Mouse (Mus musculus): Measurements from ENCODE around the gene Slc11a1. TPM values are rescaled to one million over a fixed set of nuclear protein-coding genes. Genes with fewer than 3 reads are reported as not detected.

Slc11a1 gene
- total RNA-seq, 2 experiments from 2014 or later: 1.6 to 5.3 TPM

DNA sequence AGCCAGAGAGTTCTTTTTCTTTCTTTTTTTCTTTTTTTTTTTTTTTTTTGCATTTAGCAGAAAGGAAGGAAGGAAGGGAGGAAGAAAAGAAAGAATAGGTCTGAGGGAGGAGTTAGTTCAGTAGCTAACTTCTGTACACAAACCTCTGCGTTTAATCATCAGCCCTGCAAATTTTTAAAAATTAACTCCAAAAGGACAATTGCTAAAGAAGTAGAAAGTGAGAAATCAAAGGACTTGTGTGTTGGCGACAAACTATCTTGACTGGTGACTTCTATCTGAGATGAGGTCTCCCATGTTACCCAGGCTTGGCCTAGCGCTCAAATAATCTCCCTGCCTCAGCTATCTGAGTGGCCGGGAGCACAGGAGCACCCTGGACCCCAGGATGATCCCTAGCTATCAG lies 29.2 kb downstream of the Slc11a1 start:
- no peak for DNase-seq (ENCODE audit: low spot score in 2 of 2)

DNA sequence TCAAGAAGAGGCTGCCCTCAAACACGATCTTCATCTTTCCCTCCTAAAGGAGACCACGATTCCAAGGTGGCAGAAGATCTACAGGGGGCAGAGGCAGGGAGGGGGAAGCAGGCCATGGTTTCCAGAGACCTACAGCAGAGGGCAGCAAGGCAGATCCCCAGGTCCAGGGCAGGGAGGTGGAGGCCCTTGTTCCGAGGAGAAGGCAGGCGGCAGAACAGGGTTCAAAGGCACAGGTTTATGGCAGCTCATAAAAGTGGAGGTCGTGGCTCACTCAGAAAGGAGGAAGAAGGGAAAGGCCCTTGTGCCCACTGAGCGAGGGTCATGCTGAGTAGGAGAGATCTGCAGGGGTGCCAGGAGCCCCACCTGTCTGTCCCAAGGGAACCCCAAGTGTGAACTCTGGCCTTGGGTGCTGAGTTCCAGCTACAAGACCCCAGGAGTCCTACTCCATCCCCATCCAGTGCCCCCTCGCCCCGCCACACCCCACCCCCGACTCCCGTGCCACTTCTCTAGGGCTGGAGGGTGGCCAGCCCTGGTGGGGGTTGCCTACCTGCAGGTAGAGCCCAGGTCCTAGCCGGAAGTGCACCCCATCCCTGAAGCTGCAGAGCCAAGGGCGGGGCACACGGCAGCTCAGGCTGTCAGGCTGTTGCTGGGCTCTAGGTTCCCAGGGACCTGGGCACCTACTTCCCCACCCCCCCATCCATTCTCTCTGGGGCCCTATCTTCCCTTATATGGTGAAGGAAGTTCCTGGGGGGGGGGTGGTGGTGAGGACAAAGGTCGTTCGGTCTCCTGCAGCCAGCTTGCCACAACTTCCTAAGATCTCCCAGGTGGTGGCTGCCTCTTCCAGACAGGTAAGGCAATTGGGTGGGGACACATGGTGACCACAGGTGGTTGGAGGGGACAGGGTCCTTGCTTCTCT lies 33.9 kb downstream of the Slc11a1 start, which contains the start of gene Vil1:
Vil1 (plus strand) TSS at position 788 of the 916 bp plus-strand sequence.
- no peak for DNase-seq (ENCODE audit: low spot score in 2 of 2)

DNA sequence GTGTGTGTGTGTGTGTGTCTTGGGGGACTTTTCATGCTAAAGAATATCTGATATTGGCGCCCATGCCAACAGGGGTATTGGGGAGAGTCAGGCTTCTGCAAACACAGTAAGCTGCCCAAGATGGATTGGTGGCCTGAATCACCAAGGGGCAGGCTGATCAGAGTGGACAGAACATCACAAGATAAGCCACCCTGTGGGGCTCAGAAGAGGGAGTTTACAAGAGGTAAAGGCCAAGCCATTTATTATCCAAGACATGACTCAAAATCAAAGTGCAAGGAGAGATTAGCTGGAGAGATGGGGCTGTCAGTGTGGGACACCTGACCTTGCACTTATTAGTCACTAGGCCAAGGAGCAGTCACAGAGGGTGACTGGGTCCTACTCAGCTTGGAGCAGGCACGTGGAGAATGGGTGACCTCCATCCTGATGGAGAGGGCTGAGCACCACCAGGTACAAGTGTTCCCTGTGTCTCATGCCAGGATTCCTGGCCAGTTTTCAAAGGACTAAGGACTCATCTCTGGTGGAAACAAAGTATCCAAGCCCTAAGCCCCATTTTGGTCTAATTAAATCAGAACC lies 36.8 kb downstream of the Slc11a1 start:
- no peak for DNase-seq (ENCODE audit: low spot score in 2 of 2)

DNA sequence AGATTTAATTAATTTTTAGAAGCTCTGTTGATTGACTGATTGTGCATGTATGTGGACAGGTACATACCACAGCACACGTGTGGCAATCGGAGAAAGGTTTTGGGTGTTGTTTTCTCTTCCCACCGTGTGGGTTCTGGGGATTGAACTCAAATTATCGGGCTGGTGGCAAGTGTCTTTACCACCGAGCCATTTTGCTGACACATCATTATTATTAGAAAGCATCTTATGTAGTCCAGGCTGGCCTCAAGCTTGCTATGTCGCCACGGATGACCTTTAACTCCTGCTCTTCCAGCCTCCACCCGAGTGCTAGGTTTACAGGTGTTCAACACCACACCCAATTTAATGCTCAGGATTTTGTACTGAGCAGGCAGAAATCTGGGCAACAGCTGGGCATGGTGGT lies 37.7 kb downstream of the Slc11a1 start:
- DNase-seq (ENCODE audit: low spot score in 2 of 2): no peak

DNA sequence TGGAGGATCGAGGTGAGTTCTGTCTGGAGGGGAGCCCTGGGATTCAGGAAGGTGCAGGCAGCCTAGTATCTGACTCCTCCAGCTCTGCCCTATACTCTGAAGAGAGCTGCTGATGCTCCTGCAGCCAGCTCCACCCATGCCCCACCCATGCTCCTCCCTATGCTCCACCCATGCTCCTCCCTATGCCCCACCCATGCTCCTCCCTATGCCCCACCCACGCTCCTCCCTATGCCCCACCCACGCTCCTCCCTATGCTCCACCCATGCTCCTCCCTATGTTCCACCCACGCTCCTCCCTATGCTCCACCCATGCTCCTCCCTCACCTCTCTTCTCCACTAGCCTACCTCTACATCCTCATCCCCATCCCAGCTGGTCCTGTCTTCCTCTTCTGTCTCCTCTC lies 40.1 kb downstream of the Slc11a1 start:
- DNase-seq (ENCODE audit: low spot score in 2 of 2): no peak

DNA sequence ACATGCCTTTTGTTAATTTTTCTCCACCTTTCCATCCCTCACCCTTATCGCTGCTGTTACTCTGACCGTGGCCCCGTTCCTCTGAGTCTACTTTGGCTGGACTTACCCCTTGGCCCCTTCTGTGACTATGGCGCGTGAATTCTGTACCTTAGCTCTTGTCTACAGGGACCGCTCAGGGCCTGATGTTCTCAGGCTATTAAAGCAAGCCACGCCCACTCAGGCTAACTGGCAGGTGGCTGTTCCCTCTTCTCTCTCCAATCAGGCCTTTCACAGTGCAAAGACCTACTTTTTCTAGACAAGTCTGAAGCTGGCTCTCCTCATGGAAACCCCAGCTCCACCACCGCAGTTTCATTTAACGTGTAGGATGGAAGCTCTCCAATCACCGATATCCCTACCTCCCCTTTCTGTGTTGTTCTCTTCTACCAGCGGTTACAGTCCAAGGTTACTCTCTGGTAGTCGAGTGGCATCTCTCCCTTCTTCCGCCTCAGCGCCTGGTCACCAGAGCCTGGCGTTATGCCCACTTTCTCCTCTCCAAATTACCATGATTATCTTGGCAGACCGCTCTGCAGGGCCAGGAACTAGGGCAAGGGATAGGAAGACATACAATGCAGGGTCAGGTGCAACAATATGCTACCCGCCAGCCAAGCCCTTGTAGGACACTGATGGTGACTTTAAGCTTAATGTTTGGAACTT lies 43.9 kb downstream of the Slc11a1 start:
- DNase-seq (ENCODE audit: low spot score in 2 of 2): no peak

DNA sequence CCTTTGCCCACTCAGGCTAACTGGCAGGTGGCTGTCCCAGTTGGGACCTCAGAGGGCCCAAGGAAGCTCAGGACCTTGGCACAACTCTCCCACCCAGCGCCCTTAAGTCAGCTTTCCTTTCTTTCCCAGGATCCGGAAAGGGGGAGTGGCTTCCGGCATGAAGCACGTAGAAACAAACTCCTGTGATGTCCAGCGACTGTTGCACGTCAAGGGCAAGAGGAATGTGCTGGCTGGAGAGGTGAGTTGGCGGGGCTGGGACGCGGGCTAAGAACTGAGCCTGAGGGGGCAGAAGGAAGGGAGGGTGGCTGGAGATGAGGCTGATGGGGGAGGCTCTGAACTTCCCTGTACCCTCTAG lies 44.4 kb downstream of the Slc11a1 start:
- DNase-seq (ENCODE audit: low spot score in 2 of 2): no peak

DNA sequence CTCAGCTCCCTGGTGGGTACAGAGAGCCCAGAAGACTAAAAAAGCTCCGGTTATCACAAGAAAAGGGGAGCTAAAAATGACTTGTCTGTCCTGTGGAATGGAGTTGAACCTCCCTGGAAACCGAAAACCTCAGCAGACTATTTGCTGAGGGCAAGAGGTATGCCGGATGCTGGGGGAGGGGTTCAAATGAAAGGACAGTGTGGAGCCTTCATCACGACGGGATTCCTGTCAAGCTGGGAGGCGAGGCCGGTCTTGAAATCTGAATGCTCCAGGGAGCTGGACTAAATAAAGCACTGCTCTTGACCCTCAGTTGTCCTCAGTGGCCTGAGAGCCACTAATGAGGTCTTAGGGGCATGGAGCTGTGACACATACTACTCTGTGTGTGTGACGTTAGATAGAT lies 48.2 kb downstream of the Slc11a1 start:
- DNase-seq (ENCODE audit: low spot score in 2 of 2): no peak

DNA sequence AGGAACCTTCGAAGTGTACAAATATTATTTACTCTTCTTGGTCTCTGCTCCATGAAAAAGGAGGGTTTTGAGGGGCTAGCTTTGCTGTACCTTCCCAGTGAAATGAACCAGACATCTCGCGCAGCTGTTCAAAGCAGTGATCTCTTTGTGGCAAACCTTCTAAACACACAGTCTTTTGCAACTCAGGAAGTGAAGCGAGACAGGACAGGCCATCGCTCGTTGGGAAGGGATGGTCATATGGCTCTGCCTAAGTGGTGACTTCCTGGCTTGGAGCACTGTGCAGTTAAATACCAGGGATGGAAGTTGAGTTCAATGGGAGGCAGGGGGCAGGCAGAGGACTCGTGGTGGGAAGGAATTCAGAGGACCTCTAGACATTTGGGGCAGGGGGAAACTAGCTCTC lies 50.9 kb downstream of the Slc11a1 start:
- no peak for DNase-seq (ENCODE audit: low spot score in 2 of 2)

DNA sequence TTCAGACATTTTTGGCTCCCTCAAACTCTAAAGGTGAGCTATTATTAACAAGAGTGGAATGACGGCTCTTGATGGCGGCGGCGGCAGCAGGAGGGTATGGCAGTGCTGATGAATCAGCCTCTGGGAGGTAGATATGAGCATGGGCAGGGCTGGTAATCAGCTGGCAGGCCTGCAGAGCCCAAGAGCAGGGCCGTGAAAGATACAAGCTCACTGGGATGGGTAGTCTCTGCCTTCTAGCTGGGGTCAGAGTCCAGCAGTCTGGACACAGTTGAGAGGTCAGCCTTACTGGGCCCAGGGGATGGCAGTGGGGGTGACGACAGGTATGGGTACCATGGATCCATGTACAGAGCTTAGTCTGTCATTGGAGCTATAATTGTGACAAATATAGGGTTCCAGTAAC lies 58.2 kb downstream of the Slc11a1 start:
- DNase-seq (ENCODE audit: low spot score in 2 of 2): no peak

DNA sequence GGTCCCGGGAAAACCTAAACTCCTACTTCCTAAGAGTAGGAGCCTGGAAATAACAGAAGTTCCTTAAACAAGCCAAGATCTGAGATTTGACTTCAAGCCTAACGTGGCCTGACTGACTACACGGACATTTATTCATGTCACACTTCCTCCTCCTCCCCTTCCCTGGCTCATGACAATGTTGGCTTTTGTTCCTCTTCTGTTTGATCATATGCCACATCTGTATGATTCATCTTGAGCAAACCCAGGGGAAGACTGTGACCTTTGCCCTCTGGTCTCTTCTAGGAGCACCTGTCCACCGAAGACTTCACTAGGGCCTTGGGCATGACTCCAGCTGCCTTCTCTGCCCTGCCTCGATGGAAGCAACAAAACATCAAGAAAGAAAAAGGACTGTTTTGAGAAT lies 59.6 kb downstream of the Slc11a1 start:
- no peak for DNase-seq (ENCODE audit: low spot score in 2 of 2)

DNA sequence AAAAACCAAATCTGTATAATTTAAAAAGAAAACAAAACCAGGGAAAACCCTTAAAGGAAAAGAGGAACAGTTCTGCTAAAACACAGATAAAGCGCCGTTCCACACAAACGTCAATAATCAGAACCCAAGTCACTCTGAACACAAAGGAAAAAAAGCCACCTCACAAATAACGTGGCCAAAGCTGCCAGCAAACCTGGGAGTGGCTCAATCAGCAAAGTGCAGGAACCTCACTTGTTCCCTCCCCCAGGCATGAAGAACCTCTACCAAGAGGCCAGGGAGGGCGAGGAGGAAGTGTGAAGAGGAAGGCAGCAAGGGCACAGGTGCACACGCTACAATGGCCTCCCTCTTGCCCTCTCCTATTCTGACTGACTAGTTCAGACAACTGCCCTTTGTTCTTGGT lies 60.6 kb downstream of the Slc11a1 start:
- DNase-seq (ENCODE audit: low spot score in 2 of 2): no peak

Small RNA genes within 50 kb of the gene (microRNA-seq; reads per million reads assigned to microRNA genes)
- 3,725 to 9,389 reads per million in 2 experiments for gene Mir26b

Other genes starting within 250 kb of the Slc11a1 start
- gene Rufy4, start 249.7 kb upstream of the Slc11a1 start, total RNA-seq (2021): under 1 TPM; 0.18 to 0.24 TPM
- not detected for gene Cxcr2, start 221.2 kb upstream of the Slc11a1 start, total RNA-seq (2021)
- not detected for gene Cxcr1, start 180.6 kb upstream of the Slc11a1 start, total RNA-seq (2021)
- gene Arpc2, start 139.1 kb upstream of the Slc11a1 start, total RNA-seq (2021): 100 to 1,000 TPM; 344 to 348 TPM
- gene Gpbar1, start 96.6 kb upstream of the Slc11a1 start, total RNA-seq (2021): not detected
- gene Aamp, start 90.5 kb upstream of the Slc11a1 start, total RNA-seq (2021): 100 to 1,000 TPM; 143 to 145 TPM
- gene Pnkd, start 90.3 kb upstream of the Slc11a1 start, total RNA-seq (2021): 100 to 1,000 TPM; 143 to 157 TPM
- gene Tmbim1, start 69.6 kb upstream of the Slc11a1 start, total RNA-seq (2021): 10 to 100 TPM; 19.5 to 19.7 TPM
- gene Catip, start 13.1 kb upstream of the Slc11a1 start, total RNA-seq (2021): 1 to 10 TPM; 1.1 to 1.8 TPM
- 10 to 100 TPM; 23.8 to 28.2 TPM for gene Ctdsp1, start 16.3 kb downstream of the Slc11a1 start, total RNA-seq (2021)
- gene Vil1, start 34.2 kb downstream of the Slc11a1 start, total RNA-seq (2021): 1 to 10 TPM in 1 of 2 experiments, under 1 TPM in 1; 0.62 to 1.2 TPM
- gene Cnot9, start 130.9 kb downstream of the Slc11a1 start, total RNA-seq (2021): 10 to 100 TPM; 30.5 to 33.4 TPM
- 10 to 100 TPM; 19.4 to 19.9 TPM for gene Plcd4, start 167.7 kb downstream of the Slc11a1 start, total RNA-seq (2021)
- gene Usp37, start 169.1 kb downstream of the Slc11a1 start, total RNA-seq (2021): 10 to 100 TPM; 21.6 to 21.7 TPM
- 10 to 100 TPM; 24.0 to 25.5 TPM for gene Zfp142, start 213.1 kb downstream of the Slc11a1 start, total RNA-seq (2021)
- gene Bcs1l, start 213.1 kb downstream of the Slc11a1 start, total RNA-seq (2021): 10 to 100 TPM; 22.6 to 25.7 TPM
- 10 to 100 TPM; 50.9 to 51.6 TPM for gene Rnf25, start 226.2 kb downstream of the Slc11a1 start, total RNA-seq (2021)
- gene Stk36, start 226.2 kb downstream of the Slc11a1 start, total RNA-seq (2021): 1 to 10 TPM; 6.2 to 7.3 TPM